Mouse (Mus musculus) myocyte (in vitro differentiated cells): ENCODE data around the gene Fstl1.

ENCODE experiments used
- CEBPB ChIP-seq: IDR thresholded peaks from 2 replicates; pipeline ENCODE4 v1.6.1; 2011; ENCODE audit warnings: mild to moderate bottlenecking, moderate library complexity; ENCODE audit not compliant: poor library complexity, insufficient read depth, severe bottlenecking
- MAX ChIP-seq: IDR thresholded peaks from one replicate; pipeline ENCODE4 v1.6.1; 2011; ENCODE audit warnings: low read depth, mild to moderate bottlenecking, control low read depth
- MYOD1 ChIP-seq, 3 experiments: IDR thresholded peaks; one replicate each; pipeline ENCODE4 v1.6.1; 2011; ENCODE audit warnings: control low read depth in 2 of 3, low read depth in 2 of 3, mild to moderate bottlenecking in 2 of 3, moderate library complexity in 1 of 3; ENCODE audit not compliant: insufficient read length in 2 of 3, control insufficient read depth in 1 of 3
- MYOG ChIP-seq, 3 experiments: IDR thresholded peaks; one replicate each; pipeline ENCODE4 v1.6.1; 2011; ENCODE audit warnings: control low read depth in 2 of 3, low read depth in 2 of 3, mild to moderate bottlenecking in 2 of 3; ENCODE audit not compliant: insufficient read length in 2 of 3, control insufficient read depth in 1 of 3, insufficient read depth in 1 of 3
- POLR2A ChIP-seq: IDR thresholded peaks from one replicate; pipeline ENCODE4 v1.6.1; 2011; ENCODE audit warnings: low read depth, mild to moderate bottlenecking, control low read depth, moderate library complexity; ENCODE audit not compliant: insufficient read length
- POLR2AphosphoS2 ChIP-seq: IDR thresholded peaks from one replicate; pipeline ENCODE4 v1.6.1; 2011; ENCODE audit warnings: low read depth, control low read depth; ENCODE audit not compliant: insufficient read length
- TCF12 ChIP-seq: IDR thresholded peaks from one replicate; pipeline ENCODE4 v1.6.1; 2011; ENCODE audit warnings: mild to moderate bottlenecking, control low read depth; ENCODE audit not compliant: poor library complexity, insufficient read depth, severe bottlenecking
- TCF3 ChIP-seq: IDR thresholded peaks from one replicate; pipeline ENCODE4 v1.6.1; 2011; ENCODE audit warnings: low read depth, control low read depth; ENCODE audit not compliant: insufficient read length
- USF1 ChIP-seq: IDR thresholded peaks from one replicate; pipeline ENCODE4 v1.6.1; 2011; ENCODE audit warnings: low read depth, mild to moderate bottlenecking, control low read depth, moderate library complexity

DNA sequence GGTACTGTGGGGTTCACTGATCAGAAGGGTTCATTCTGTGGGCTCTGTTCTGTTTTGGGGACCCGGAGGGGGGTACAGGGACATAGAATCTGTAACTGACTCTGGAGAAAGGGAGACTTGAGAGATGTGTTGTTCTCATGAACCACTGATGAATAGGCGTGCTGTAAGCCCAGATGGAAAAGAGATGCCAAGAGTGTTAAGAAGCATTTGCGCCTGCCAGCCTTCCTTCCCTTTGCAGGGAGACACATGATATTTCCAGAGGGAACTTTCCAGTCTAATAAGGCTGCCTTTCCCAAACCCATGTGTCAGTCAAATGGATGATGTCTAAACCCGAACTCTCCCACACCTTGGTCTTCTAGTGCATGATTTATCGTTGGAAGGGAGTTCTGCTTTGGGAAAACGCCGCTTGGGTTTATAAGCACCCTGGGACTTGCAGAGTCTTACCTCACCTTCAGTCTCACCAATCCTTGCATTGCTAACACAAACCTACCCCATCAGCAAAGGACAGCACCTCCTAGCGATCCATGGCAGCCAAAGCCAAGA is 46.3 kb upstream of the Fstl1 start:
- no peak for TF ChIP-seq POLR2A
- no peak for TF ChIP-seq USF1
- no peak for TF ChIP-seq TCF3
- TF ChIP-seq MYOD1 (IDR thresholded peaks at IDR 0.05; ENCODE audit: control insufficient read depth in 1 of 3, insufficient read length in 2 of 3, low read depth in 2 of 3): no peak
- TF ChIP-seq POLR2AphosphoS2: no peak
- TF ChIP-seq MAX: no peak
- TF ChIP-seq CEBPB: no peak
- TF ChIP-seq TCF12: no peak
- no peak for TF ChIP-seq MYOG (IDR thresholded peaks at IDR 0.05; ENCODE audit: control insufficient read depth in 1 of 3, insufficient read depth in 1 of 3, insufficient read length in 2 of 3, low read depth in 2 of 3)
